Mouse (Mus musculus) myocyte (in vitro differentiated cells): ENCODE results near the gene Mlip.

Source experiments
- CEBPB ChIP-seq: IDR thresholded peaks from 2 replicates; pipeline ENCODE4 v1.6.1; 2011; ENCODE audit warnings: mild to moderate bottlenecking, moderate library complexity; ENCODE audit not compliant: poor library complexity, insufficient read depth, severe bottlenecking
- E2F4 ChIP-seq: IDR thresholded peaks from one replicate; pipeline ENCODE4 v1.6.1; 2011; ENCODE audit warnings: mild to moderate bottlenecking, control low read depth, moderate library complexity; ENCODE audit not compliant: insufficient read depth
- MAX ChIP-seq: IDR thresholded peaks from one replicate; pipeline ENCODE4 v1.6.1; 2011; ENCODE audit warnings: low read depth, mild to moderate bottlenecking, control low read depth
- MYOD1 ChIP-seq, 3 experiments: IDR thresholded peaks; one replicate each; pipeline ENCODE4 v1.6.1; 2011; ENCODE audit warnings: control low read depth in 2 of 3, low read depth in 2 of 3, mild to moderate bottlenecking in 2 of 3, moderate library complexity in 1 of 3; ENCODE audit not compliant: insufficient read length in 2 of 3, control insufficient read depth in 1 of 3
- MYOG ChIP-seq, 3 experiments: IDR thresholded peaks; one replicate each; pipeline ENCODE4 v1.6.1; 2011; ENCODE audit warnings: control low read depth in 2 of 3, low read depth in 2 of 3, mild to moderate bottlenecking in 2 of 3; ENCODE audit not compliant: insufficient read length in 2 of 3, control insufficient read depth in 1 of 3, insufficient read depth in 1 of 3
- POLR2A ChIP-seq: IDR thresholded peaks from one replicate; pipeline ENCODE4 v1.6.1; 2011; ENCODE audit warnings: low read depth, mild to moderate bottlenecking, control low read depth, moderate library complexity; ENCODE audit not compliant: insufficient read length
- POLR2AphosphoS2 ChIP-seq: IDR thresholded peaks from one replicate; pipeline ENCODE4 v1.6.1; 2011; ENCODE audit warnings: low read depth, control low read depth; ENCODE audit not compliant: insufficient read length
- SRF ChIP-seq: IDR thresholded peaks from one replicate; pipeline ENCODE4 v1.6.1; 2011; ENCODE audit warnings: low read depth; ENCODE audit not compliant: control insufficient read depth, insufficient read length
- TCF12 ChIP-seq: IDR thresholded peaks from one replicate; pipeline ENCODE4 v1.6.1; 2011; ENCODE audit warnings: mild to moderate bottlenecking, control low read depth; ENCODE audit not compliant: poor library complexity, insufficient read depth, severe bottlenecking
- TCF3 ChIP-seq: IDR thresholded peaks from one replicate; pipeline ENCODE4 v1.6.1; 2011; ENCODE audit warnings: low read depth, control low read depth; ENCODE audit not compliant: insufficient read length
- USF1 ChIP-seq: IDR thresholded peaks from one replicate; pipeline ENCODE4 v1.6.1; 2011; ENCODE audit warnings: low read depth, mild to moderate bottlenecking, control low read depth, moderate library complexity

DNA sequence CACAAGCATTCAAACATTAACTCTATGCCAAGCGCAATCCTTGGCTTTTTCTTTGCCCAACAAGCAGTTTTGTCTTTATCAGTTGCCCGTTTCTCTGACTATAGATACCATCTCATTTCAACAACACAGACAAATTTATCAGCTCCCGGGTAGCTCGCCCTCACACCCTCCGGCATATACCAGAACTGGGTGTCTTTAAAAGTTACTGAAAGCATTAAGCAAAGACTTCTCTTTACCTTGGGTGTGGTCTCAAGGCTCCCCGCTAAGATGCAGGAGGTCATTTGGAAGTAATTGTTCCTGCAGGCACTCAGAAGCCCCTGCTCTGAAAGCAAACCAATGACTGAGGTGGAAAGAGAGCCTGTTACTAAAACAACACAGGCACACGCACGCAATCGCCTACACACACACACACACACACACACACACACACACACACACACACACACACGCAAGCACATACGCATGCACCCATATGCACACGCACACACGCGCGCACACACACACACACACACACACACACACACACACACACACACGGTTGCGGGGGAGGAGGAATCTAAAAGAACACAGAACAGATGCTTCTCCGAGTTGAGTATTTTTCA is 101.2 kb downstream of the Mlip start:
- TF ChIP-seq POLR2A (no peak), TCF12 (no peak), POLR2AphosphoS2 (no peak), MYOG (IDR thresholded peaks at IDR 0.05; ENCODE audit: control insufficient read depth in 1 of 3, insufficient read depth in 1 of 3, insufficient read length in 2 of 3, low read depth in 2 of 3) (no peak), CEBPB (no peak), MAX (no peak), MYOD1 (IDR thresholded peaks at IDR 0.05; ENCODE audit: control insufficient read depth in 1 of 3, insufficient read length in 2 of 3, low read depth in 2 of 3) (no peak), SRF (no peak), E2F4 (no peak), USF1 (no peak), TCF3 (no peak)
